Mouse (Mus musculus) CD4-positive, CD25-positive, alpha-beta regulatory T cell, adult 2 months (primary cell): ENCODE data around the gene Selp.

Experiments
- DNase-seq: peaks from one replicate; pipeline ENCODE4 v3.0.0-alpha.2; 2012; ENCODE audit warnings: low read depth, low spot score

Selp gene

GRCm38 (mm10) chr1:164114947-164115493 is at the start of gene Selp:
Gene Selp (plus strand): TSS chr1:164115264.
- DNase-seq: no peak

- peak; percentile 60 for DNase-seq
Observed at GRCm38 (mm10) chr1:164069261-164069660, 45.8 kb upstream of the Selp start.

- peak; percentile 31 for DNase-seq
Observed at GRCm38 (mm10) chr1:164070461-164070860, 44.6 kb upstream of the Selp start.

GRCm38 (mm10) chr1:164071111-164071510 is 44.0 kb upstream of the Selp start:
- peak; percentile 73 for DNase-seq

GRCm38 (mm10) chr1:164072001-164072400 is 43.1 kb upstream of the Selp start:
- DNase-seq: peak; percentile 61

- DNase-seq: peak; percentile 61
Observed at GRCm38 (mm10) chr1:164073091-164073490, 42.0 kb upstream of the Selp start.

GRCm38 (mm10) chr1:164073803-164074202 is 41.3 kb upstream of the Selp start:
- DNase-seq: peak; percentile 65

- DNase-seq: peak; percentile 25
Observed at GRCm38 (mm10) chr1:164074606-164075140, 40.4 kb upstream of the Selp start.

- DNase-seq: peak; percentile 38
Observed at GRCm38 (mm10) chr1:164075416-164075815, 39.6 kb upstream of the Selp start.

GRCm38 (mm10) chr1:164076441-164076840 is 38.6 kb upstream of the Selp start:
- no peak for DNase-seq

GRCm38 (mm10) chr1:164077031-164077430 is 38.0 kb upstream of the Selp start:
- peak; percentile 67 for DNase-seq

GRCm38 (mm10) chr1:164078323-164078741 is 36.7 kb upstream of the Selp start:
- peak; percentile 71 for DNase-seq

- peak; percentile 39 for DNase-seq
Observed at GRCm38 (mm10) chr1:164079091-164079490, 36.0 kb upstream of the Selp start.

GRCm38 (mm10) chr1:164083046-164083445 is 32.0 kb upstream of the Selp start:
- DNase-seq: peak; percentile 50

- no peak for DNase-seq
Observed at GRCm38 (mm10) chr1:164086797-164087196, 28.3 kb upstream of the Selp start.

- no peak for DNase-seq
Observed at GRCm38 (mm10) chr1:164087872-164088271, 27.2 kb upstream of the Selp start.

- DNase-seq: no peak
Observed at GRCm38 (mm10) chr1:164096780-164097179, 18.3 kb upstream of the Selp start.

- DNase-seq: no peak
Observed at GRCm38 (mm10) chr1:164097911-164098310, 17.2 kb upstream of the Selp start.

- DNase-seq: peak; percentile 60
Observed at GRCm38 (mm10) chr1:164098372-164098771, 16.7 kb upstream of the Selp start.

- DNase-seq: no peak
Observed at GRCm38 (mm10) chr1:164109763-164110162, 5.3 kb upstream of the Selp start.

- DNase-seq: no peak
Observed at GRCm38 (mm10) chr1:164110591-164111329, 4.3 kb upstream of the Selp start.

- DNase-seq: no peak
Observed at GRCm38 (mm10) chr1:164114280-164114679, 784 bp upstream of the Selp start.

- no peak for DNase-seq
Observed at GRCm38 (mm10) chr1:164115647-164116046, 583 bp downstream of the Selp start.
